Mouse (Mus musculus) layer of hippocampus, adult 11-12 months (tissue): Measurements from ENCODE around the gene F2rl3.

Source experiments
- DNase-seq: peaks from one replicate; pipeline ENCODE4 v3.0.0; 2022; ENCODE audit warnings: low spot score

Gene F2rl3

DNA sequence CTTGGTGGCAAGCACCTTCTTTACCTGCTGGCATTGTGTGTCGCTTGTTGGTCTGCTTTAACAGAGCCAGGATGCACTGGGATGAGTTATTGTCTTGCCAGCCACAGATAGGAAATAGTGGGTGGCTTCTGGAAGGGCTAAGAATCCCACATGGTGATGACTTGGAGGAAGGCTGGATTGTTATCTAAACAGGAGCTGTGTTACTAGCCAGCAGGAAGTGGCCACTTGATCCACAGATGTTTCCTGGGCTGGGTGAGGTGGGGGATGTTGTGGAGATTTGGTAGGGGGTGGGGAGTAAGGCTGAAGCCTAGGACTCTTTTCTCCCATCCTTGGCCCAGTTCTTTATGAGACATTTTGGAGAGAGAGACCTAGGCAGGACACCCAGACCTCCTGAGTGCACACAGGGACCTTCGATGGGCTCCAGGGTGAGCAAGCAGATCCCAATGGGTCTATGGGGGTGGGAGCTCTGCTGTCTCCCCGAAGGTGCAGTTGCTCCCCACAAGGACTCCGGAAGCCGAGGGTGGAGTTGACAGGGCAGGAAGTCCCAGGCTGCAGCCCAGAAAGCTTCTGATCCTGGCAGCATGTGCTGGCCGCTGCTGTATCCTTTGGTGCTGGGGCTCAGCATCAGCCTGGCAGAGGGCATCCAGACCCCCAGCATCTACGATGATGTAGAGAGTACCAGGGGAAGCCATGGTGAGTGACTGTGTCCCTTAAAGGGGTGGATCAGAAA lies at the start of gene F2rl3:
Gene F2rl3, plus strand, starts transcription at position 559 of the 730 bp plus-strand sequence.
- peak; percentile 1 for DNase-seq

DNA sequence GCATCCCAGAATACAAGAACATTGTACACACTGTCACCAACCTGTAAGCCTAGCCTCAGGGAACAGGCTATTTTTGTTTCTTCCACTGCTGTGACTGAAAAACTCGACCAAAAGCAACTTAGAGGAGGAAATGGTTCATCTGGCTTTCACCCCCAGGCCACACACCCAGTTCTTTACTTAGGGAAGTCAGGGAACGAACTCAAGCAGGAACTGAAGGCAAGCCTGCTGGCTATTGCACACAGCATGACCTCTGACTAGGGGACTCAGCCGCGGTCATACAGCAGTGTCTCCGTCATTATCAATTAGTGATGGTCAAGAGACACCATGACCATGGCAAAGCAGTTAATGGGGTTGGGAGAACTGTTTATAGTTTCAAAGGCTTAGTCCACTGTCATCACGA lies 49.1 kb upstream of the F2rl3 start:
- no peak for DNase-seq

DNA sequence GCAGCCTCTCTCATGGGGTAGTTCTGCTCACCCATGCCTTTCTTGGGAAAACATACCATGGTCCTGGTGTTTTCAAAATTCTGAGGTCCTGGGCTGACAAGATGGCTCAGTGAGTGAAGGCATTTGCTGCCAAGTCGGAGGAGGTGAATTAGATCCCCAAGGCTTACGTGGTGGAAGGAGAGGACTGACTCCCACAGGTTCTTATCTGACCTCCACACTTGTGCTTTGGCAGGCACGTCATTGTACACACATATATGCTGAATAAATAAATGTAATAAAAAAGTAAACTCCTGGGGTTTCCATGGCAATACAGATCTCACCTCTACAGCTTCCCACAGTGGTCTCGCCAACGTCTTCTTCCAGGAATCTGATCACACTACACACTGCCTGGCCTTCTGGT lies 45.1 kb upstream of the F2rl3 start:
- DNase-seq: no peak

DNA sequence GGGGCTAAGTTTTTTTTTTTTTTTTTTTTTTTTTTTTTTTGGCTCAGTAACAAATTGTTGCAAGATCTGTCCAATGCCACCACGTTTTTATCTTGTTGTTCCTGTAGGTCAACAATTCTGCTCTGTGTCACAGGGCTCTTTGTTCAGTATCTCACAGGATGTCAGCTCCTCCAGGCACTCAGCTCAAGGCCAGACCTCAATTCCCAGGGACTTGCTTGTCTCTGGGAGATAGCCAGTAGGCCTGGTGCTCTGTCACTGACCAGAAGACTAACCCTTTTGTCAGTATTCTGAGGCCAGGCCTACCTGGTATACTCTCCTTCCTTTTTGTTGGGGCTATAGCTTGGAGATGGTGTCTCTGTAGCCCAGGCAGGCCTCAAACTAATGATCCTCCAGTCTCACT lies 41.1 kb upstream of the F2rl3 start:
- no peak for DNase-seq

DNA sequence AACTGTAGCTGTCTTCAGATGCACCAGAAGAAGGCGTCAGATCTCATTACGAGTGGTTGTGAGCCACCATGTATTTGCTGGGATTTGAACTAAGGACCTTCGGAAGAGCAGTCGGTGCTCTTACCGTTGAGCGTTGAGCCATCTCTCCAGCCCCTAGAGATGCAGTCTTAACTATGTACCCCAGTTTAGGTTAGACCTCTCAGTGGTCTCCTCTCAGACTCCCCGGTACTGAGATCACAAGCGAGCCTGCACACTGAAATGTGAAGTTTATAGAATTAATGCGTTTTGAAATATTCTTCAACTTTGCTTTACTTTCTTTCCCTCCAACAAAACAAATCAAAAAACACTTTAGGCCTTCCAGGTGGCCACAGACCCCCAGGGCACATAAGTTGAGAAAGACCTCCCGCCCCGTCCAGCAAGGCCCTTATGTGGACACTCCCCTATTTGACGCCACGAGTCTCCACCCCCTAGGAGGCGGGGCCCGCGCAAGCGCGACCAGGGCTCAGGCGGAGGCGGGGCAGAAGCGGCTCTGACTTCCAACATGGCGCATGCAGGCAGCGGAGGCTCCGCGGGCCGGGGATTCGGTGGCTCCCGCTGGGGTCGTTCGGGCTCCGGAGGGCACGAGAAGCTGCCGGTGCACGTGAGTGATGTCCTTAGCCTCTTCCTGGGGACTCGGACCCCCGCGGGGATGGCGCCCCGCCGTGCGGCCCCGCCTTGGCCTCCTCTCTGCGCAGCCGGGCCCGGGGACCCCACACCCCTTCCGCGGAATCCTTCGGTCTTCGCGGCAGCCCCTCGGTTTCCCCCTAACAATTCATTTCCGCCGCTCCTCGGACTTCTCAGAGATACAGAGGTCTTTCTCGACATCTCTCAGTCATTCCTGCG lies 38.7 kb upstream of the F2rl3 start, which contains the start of gene Sin3b:
Gene Sin3b, plus strand, starts transcription at position 517 of the 882 bp plus-strand sequence.
- peak; percentile 93 for DNase-seq

DNA sequence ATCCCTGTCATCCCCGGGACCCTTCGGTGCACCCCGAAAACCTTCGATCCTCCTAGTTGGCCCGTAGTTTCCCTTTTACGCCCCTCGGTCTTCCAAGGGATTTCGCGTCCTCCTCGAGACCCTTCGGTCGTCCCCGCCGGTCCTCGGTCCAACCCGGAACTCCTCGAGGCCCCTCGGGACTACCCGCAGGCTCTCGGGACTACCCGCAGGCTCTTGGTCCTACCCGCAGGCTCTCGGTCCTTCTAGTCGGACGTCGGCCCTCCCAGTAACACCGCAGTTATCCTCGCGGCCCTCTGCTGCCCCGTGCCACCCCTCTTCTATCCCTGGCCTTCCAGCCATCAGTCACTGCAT lies 38.1 kb upstream of the F2rl3 start:
- no peak for DNase-seq

DNA sequence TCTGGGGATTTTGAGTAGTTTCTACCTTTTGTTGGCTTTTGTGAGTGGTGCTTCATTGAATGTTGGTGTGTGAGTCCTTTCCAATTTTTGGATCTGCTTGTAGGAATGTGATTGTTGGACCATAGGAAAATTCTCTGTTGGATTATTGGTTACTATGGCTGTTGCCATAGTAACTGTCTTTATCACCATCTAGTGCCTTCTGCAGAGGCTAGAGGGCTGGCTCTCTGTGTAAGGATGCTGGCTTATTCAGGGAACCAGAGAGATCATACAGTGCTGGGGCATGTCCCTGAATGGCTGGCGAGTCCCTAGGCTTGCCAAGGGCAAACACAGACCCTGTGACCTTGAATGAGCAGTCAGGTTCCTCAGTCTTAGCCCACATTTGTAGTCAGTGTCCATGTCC lies 33.0 kb upstream of the F2rl3 start:
- DNase-seq: no peak

DNA sequence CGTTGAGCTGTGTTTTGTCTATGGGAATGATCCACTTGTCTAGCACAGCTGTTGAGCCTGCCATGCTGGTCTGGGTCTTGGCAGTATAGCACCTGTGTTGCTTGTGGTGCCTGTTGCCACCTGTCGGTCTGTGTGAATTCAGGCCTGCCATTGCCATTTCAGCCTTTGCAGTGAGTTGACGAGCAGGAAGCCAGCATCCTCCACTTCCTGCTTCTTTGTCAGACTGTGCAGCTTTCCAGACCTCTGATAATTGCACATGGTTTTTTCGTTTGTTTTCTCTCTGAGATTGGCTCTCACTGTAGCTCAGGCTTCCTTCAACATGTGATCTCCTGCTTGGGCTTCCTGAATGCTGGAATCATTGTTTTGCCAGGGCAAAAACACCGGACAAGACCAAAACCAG lies 26.7 kb upstream of the F2rl3 start:
- DNase-seq: no peak

DNA sequence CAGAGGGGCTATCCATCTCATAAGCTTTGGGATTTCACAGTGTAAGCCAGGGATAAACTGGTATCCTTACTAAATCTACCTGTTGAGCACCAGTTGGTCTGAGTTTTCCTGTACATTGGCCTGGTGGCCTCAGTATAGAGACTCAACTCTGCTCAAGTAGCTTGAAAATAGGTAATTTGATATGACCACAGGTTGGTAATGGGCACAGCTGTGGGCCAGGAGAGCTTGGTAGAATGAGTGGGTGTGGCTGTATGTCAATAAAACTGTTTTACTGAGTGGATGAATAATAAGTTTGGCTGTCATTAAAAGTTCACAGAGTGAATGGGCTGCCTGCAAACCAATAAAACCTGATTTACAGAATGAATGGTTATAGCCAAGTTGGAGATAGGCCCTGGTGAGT lies 24.8 kb upstream of the F2rl3 start:
- no peak for DNase-seq

DNA sequence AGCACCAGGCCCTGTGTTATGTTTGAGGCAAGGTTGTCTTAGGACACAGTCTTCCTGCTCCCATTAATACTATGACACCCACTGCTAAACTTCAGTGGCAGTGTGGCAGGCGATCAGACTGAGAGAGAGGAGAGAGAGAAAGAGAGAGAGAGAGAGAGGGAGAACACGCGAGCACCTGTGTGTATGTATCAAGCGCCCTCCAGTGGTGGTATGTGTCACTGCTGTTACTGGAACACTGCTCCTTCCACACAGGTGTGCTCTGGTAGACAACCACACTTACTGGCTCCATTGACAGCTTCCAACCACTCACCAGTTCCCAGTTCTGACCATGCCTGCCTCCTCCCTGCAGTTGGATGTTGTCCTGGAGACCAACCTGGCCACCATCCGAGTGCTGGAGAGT lies 15.6 kb upstream of the F2rl3 start:
- DNase-seq: peak; percentile 61

DNA sequence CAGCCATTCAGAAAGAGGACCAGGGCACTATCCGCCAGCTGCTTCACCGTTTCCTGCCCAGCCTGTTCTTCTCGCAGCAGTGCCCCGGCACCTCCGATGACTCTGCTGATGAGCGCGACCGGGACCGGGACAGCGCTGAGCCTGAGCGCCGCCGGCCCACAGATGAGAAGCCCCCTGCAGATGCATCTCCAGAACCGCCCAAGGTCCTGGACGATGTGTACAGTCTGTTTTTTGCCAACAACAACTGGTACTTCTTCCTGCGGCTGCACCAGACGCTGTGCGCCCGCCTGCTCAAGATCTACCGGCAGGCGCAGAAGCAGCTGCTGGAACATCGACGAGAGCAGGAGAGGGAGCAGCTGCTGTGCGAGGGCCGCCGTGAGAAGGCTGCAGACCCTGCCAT lies 11.8 kb upstream of the F2rl3 start:
- DNase-seq: no peak

DNA sequence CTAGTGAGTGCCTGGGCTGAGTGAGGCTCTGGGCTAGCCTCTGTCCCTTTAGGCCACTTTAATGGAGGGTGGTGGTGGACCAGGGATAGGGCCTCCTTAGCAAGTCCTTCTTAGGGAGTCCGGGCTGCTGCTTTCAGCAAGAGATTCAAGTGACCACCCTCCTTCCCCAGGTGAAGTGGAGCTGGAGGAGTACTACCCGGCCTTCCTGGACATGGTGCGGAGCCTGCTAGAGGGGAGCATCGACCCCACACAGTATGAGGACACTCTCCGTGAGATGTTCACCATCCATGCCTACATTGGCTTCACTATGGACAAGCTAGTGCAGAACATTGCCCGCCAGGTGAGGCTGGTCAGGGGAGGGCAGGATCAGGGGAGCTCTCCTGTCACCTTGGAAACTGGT lies 11.4 kb upstream of the F2rl3 start:
- no peak for DNase-seq

DNA sequence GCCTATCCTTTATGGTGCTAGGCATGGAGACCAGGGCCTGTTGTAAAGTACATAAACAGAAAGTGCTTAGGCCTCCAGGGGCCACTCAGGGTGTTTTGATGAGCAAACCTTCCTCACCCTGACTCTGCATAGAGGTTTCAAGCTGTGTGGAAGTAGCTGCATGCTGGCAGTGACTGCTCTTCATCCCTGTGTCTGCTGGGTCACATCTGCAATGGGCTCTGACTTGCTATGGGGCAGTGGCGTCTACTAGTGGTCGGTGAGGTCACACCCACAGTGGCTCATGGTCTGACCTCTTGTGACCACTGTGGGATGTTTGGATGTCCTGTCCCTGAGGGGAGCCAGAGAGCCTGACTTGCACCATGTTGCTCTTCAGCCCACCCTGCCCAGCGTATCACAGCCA lies 10.6 kb upstream of the F2rl3 start:
- DNase-seq: no peak

DNA sequence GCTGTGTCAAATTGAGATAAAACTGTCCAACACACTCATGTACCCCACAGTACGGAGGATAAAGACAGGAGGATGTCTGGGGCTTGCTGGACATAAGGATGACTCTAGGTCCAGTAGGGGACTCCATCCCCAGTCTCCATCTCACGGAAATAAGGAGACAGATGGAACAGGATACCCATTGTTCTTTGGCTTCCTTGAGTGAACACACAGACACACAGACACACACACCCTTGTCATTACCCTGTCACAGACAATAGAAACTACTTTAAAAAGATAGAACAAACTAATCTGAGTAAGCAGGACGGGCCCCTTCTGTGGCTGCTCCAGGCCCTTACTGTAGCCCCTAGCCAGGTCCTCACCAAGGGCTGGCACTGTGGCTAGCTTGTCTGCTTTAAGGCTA lies 9.4 kb upstream of the F2rl3 start:
- DNase-seq: no peak

DNA sequence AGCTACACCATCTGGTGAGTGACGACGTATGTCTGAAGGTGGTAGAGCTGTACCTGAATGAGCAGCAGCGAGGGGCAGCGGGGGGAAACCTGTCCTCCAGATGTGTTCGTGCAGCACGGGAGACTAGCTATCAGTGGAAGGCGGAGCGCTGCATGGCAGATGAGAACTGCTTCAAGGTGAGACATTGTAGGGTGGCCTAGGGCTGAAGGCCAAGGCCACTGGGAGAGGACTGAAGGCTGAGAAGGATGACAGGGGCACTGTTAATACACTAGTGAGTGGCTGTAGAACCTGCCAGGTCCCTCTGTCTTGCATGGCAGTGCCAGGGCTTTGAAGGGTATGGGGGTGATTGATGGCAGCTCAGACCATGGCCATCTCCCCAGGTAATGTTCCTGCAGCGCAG lies 8.5 kb upstream of the F2rl3 start:
- DNase-seq: no peak

DNA sequence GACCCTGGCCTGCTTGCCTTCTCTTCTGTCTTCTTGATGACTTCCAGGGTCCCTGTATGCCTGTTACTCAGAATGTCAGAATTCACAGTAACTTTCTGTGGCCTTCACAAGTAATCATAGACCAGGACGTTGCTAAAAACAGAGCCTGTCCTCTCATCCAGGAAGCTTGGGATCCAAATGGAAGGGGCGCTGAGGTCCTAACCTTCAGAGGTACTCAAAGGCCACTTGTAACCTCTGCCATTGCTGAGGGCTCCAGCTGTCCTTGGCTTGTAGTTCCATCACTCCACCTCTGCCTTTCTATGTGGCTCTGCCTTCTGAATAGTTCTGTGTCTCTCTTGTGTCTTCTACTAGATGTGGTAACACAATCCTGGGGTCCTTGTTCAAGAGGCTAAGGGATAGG lies 7.9 kb upstream of the F2rl3 start:
- DNase-seq: no peak

DNA sequence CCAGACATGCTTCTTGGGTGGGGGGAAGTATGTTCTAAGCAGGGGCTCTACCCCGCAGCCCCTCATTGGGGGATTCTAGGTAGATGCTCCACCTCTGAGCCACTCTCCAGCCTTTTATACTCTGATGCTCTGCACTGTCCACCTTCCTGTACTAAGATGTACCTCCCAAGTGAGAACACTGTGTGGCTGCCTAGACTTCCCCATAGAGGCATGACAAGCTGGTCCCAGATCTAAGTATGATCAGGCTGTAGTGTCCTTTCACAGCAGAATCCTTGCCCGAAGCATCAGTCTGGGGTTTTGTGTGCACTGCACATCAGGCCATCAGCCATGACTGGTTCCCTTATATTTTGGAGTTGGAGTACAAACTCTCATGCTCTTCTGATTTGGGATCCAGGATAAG lies 5.6 kb upstream of the F2rl3 start:
- no peak for DNase-seq

DNA sequence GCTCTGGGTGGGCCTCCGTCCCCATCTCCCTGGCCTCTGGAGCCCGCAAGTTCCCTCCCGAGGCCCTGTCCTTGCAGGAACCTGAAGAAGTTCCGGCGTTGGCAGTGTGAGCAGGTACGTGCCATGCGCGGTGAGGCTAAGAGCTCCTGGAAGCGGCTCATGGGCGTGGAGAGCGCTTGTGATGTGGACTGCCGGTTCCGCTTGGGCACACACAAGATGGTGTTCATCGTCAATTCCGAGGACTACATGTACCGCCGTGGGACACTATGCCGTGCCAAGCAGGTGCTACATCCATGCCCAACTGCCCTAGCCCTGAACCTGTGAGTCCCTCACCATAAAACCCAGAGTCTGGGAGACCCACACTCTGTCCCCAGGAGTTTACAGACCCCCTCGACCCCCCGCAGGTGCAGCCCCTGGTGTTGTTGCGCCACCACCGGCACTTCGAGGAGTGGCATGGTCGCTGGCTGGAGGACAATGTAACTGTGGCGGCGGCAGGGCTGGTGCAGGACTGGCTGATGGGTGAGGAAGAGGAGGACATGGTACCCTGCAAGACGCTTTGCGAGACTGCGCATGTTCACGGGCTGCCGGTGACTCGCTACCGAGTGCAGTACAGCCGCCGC lies 4.8 kb upstream of the F2rl3 start:
- no peak for DNase-seq

DNA sequence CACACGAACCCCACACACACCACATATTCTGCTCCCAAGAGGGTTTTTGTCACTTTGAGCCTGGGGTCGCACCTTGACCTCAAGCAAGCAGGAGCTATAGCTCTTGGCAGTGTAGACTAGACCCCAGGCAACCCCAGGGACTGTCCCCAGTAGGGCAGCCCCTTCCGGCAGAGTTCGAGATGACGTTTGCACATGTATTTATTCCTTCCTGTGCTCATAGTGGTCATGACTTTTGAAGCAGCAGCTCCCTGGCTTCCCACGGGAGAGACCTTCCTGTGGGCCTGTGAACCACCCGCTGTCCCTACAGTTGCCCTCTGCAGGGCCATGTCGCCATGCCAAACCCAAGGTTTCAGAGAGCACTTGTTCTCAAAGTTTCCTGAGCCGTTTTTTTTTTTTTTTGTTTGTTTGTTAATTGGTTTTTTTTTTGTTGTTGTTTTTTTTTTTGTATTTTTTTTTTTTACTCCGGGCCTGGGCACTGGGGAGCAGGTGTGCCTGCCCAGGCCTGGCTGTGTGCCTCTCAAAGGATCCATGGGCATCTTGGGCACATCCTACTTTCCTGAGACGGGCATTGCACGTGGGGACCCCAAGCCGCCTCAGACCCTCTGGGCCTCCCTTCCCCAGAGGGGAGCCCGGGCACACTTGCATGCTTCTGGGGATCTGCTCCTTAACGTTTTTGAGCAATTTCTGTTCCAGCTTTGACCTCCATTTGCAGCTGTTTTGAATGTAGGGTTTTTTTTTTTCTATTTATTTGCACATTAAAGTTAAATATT lies 4.1 kb upstream of the F2rl3 start:
- peak; percentile 2 for DNase-seq

DNA sequence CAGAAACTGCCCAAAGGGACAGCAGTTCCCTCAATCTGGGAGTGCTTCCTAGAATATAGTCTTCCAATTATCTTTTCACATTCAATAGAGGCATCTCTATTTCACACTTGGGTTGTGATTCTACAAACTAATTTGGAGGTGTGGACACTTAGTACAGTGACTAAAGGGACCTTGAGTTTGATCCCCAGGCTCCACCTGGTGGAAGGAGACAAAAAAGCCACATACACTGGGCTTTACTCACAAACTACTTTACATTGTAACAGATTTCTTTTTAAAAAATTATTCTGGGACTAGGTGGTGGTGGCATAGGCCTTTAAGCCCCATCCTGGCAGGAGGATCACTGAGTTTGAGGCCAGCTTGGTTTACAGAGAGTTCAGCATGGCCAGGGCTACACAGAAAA lies 3.4 kb upstream of the F2rl3 start:
- DNase-seq: peak; percentile 1

DNA sequence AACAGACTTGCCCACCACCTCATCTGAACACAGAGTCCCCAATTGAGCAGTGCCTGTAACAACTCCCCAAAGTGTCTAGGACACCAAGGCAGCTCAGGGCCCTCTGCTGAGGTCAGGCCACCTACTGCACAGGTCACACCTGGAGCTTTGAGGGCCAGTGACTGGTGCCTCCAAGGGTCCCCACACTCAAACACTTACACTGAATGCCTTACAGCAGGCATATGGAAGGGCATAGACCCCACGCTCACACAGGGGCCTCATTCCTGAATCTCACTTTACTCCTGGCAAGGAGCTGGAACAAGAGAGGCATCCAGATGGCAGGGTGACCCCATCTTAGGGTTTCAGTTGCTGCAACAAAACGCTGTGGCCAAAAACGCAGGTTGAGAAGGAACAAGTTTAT lies 1.5 kb upstream of the F2rl3 start:
- peak; percentile 2 for DNase-seq

DNA sequence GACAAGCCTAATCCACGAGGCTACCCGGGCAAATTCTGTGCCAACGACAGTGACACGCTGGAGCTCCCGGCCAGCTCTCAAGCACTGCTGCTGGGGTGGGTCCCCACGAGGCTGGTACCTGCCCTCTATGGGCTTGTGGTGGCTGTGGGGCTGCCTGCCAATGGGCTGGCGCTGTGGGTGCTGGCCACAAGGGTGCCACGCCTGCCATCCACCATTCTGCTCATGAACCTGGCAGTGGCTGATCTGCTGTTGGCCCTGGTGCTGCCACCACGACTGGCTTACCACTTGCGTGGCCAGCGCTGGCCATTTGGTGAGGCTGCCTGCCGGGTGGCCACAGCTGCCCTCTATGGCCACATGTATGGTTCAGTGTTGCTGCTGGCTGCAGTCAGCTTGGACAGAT lies 626 bp downstream of the F2rl3 start:
- peak; percentile 3 for DNase-seq
